Mouse (Mus musculus) erythroblast, adult 5-6 weeks (primary cell): Measurements from ENCODE around the gene Sept4. TPM values are rescaled to one million over a fixed set of nuclear protein-coding genes. Genes with fewer than 3 reads are reported as not detected.

Source experiments
- ATAC-seq: replicated peaks from 2 replicates; pipeline ENCODE4 v1.8.0; 2016; ENCODE audit warnings: moderate number of reproducible peaks, mild to moderate bottlenecking, moderate TSS enrichment, inconsistent platforms; ENCODE audit not compliant: poor library complexity, low FRiP score, severe bottlenecking
- total RNA-seq, 2 experiments: library from RNA; stranded (forward) in 1 of 2; stranded (reverse) in 1 of 2; fragments of 150-400 nt in 1 of 2; fragments of 200-764, 138-1000 nt in 1 of 2; gene quantifications; 2 replicates each; pipeline versions ENCODE4 v1.2.3 to v1.2.4; 2015 to 2017; ENCODE audit warnings: low replicate concordance in 2 of 2

The Sept4 gene
- total RNA-seq, 2 experiments from 2014 or later = 2.8 TPM; not detected in 1

GRCm38 (mm10) chr11:87595976-87596375 lies 27.3 kb downstream of the Sept4 start:
- no peak for ATAC-seq

- no peak for ATAC-seq
Measured at GRCm38 (mm10) chr11:87596492-87596891, 27.8 kb downstream of the Sept4 start.

- no peak for ATAC-seq
Measured at GRCm38 (mm10) chr11:87597061-87597460, 28.4 kb downstream of the Sept4 start.

- ATAC-seq = no peak
Measured at GRCm38 (mm10) chr11:87599395-87600089, 30.8 kb downstream of the Sept4 start.

GRCm38 (mm10) chr11:87600322-87600853 lies 31.7 kb downstream of the Sept4 start:
- ATAC-seq = no peak

GRCm38 (mm10) chr11:87602234-87602633 lies 33.5 kb downstream of the Sept4 start:
- ATAC-seq = no peak

- no peak for ATAC-seq
Measured at GRCm38 (mm10) chr11:87603571-87603970, 34.9 kb downstream of the Sept4 start.

- ATAC-seq = no peak
Measured at GRCm38 (mm10) chr11:87609264-87609663, 40.6 kb downstream of the Sept4 start.

GRCm38 (mm10) chr11:87611547-87611946 lies 42.8 kb downstream of the Sept4 start:
- no peak for ATAC-seq

- no peak for ATAC-seq
Measured at GRCm38 (mm10) chr11:87613972-87614371, 45.3 kb downstream of the Sept4 start.

GRCm38 (mm10) chr11:87615551-87615950 lies 46.8 kb downstream of the Sept4 start:
- ATAC-seq = no peak

GRCm38 (mm10) chr11:87615952-87616351 lies 47.2 kb downstream of the Sept4 start:
- no peak for ATAC-seq

- ATAC-seq = no peak
Measured at GRCm38 (mm10) chr11:87616790-87617474, 48.2 kb downstream of the Sept4 start, which contains the start of gene Hsf5. Gene Hsf5 (plus strand): TSS chr11:87617164.

- ATAC-seq = no peak
Measured at GRCm38 (mm10) chr11:87617606-87618005, 48.9 kb downstream of the Sept4 start.

- ATAC-seq = no peak
Measured at GRCm38 (mm10) chr11:87623160-87623559, 54.5 kb downstream of the Sept4 start.

- ATAC-seq = peak; percentile 62; the same call in 1 of the 2 replicates
Measured at GRCm38 (mm10) chr11:87629859-87630258, 61.2 kb downstream of the Sept4 start.

GRCm38 (mm10) chr11:87638793-87639192 lies 70.1 kb downstream of the Sept4 start:
- ATAC-seq = no peak

- ATAC-seq = peak; percentile 96
Measured at GRCm38 (mm10) chr11:87639206-87639605, 70.5 kb downstream of the Sept4 start.
